Mouse (Mus musculus) kidney, embryonic 15.5 days (tissue): ENCODE measurements at regions not wholly inside any gene's neighbourhood (a gene's known extent, or its start where the extent isn't known, plus 50 kb on each side); places are given as distances from the start of the nearest gene placed in this dataset.

Source experiments
- ATAC-seq: fragments of 200-750 bp; cut with Nextera tagmentation; replicated peaks from 2 replicates; pipeline ENCODE4 v1.8.0; 2017; ENCODE audit warnings: moderate TSS enrichment; ENCODE audit not compliant: low FRiP score
- H3K27ac ChIP-seq: fragments of 300-500 bp; sonication (generic); 2 replicates; pipeline ENCODE4 v1.5.1; 2015; ENCODE audit warnings: mild to moderate bottlenecking, inconsistent platforms
- H3K27me3 ChIP-seq: fragments of 300-500 bp; sonication (generic); 2 replicates; pipeline ENCODE4 v1.6.1; 2015; ENCODE audit warnings: inconsistent platforms
- H3K36me3 ChIP-seq: fragments of 300-500 bp; sonication (generic); 2 replicates; pipeline ENCODE4 v1.6.1; 2015; ENCODE audit warnings: inconsistent platforms
- H3K4me1 ChIP-seq: fragments of 300-500 bp; sonication (generic); 2 replicates; pipeline ENCODE4 v1.6.1; 2015; ENCODE audit warnings: inconsistent platforms
- H3K4me2 ChIP-seq: fragments of 300-500 bp; sonication (generic); 2 replicates; pipeline ENCODE4 v1.6.1; 2015; ENCODE audit warnings: moderate library complexity, mild to moderate bottlenecking, inconsistent platforms
- H3K4me3 ChIP-seq: fragments of 300-500 bp; sonication (generic); replicated peaks from 2 replicates; pipeline ENCODE4 v1.5.1; 2015; ENCODE audit warnings: mild to moderate bottlenecking, inconsistent platforms
- H3K9ac ChIP-seq: fragments of 300-500 bp; sonication (generic); 2 replicates; pipeline ENCODE4 v1.6.1; 2015; ENCODE audit warnings: mild to moderate bottlenecking, inconsistent platforms
- H3K9me3 ChIP-seq: fragments of 300-500 bp; sonication (generic); replicated peaks from 2 replicates; pipeline ENCODE4 v1.6.1; 2016; ENCODE audit warnings: inconsistent platforms
- WGBS: fragments of 180-500 bp; shearing (Covaris S2); methylation state at CpG from one replicate; pipeline ENCODE4 v1.1.7; 2015; ENCODE audit warnings: mixed read lengths; 5-methylcytosine and 5-hydroxymethylcytosine counted together

GRCm38 (mm10) chr8:8812051-8812806, 121.9 kb upstream of the Arglu1 start:
- Histone ChIP-seq H3K27ac (no peak overlapping the region), H3K36me3 (no peaks in the 10 kb centered on the region), H3K4me3 (no peak overlapping the region), H3K9ac (no peak overlapping the region), H3K4me2 (no peak overlapping the region), H3K9me3 (no peaks in the 10 kb centered on the region), H3K4me1 (peaks cover 14% of the 10 kb centered on the region), H3K27me3 (peaks cover 24% of the 10 kb centered on the region)
- 82% methylated on average over 21 of the region's 21 CpGs for WGBS
- no peak for ATAC-seq

- Histone ChIP-seq H3K4me2 (no peak overlapping the region), H3K27ac (no peak overlapping the region), H3K9me3 (no peaks in the 10 kb centered on the region), H3K36me3 (no peaks in the 10 kb centered on the region), H3K27me3 (peaks cover 24% of the 10 kb centered on the region), H3K4me1 (peaks cover 14% of the 10 kb centered on the region), H3K9ac (no peak overlapping the region), H3K4me3 (no peak overlapping the region)
- WGBS: 16% methylated on average over 4 of the region's 4 CpGs
- ATAC-seq: no peak
Observed at GRCm38 (mm10) chr8:8810928-8811327, 120.6 kb upstream of the Arglu1 start.

GRCm38 (mm10) chr8:8809835-8810439, 119.6 kb upstream of the Arglu1 start:
- no peaks in the 10 kb centered on the region for H3K9me3 ChIP-seq
- peaks cover 19% of the 10 kb centered on the region for H3K4me1 ChIP-seq
- peaks cover 24% of the 10 kb centered on the region for H3K27me3 ChIP-seq
- H3K4me3 ChIP-seq: no peak overlapping the region
- peak; percentile 93 for ATAC-seq
- no peak overlapping the region for H3K9ac ChIP-seq
- H3K36me3 ChIP-seq: no peaks in the 10 kb centered on the region
- H3K4me2 ChIP-seq: no peak overlapping the region
- WGBS: 15% methylated on average over 9 of the region's 9 CpGs
- peak overlapping the region; percentile 51; the same call in 1 of the 2 replicates for H3K27ac ChIP-seq

GRCm38 (mm10) chr8:8809349-8809748, 119.0 kb upstream of the Arglu1 start:
- H3K4me2 ChIP-seq: no peak overlapping the region
- H3K9me3 ChIP-seq: no peaks in the 10 kb centered on the region
- no peaks in the 10 kb centered on the region for H3K36me3 ChIP-seq
- ATAC-seq: no peak
- H3K27me3 ChIP-seq: peaks cover 27% of the 10 kb centered on the region
- 71% methylated on average over 8 of the region's 8 CpGs for WGBS
- no peak overlapping the region for H3K9ac ChIP-seq
- H3K4me3 ChIP-seq: no peak overlapping the region
- H3K27ac ChIP-seq: 0 out of 2 replicates have a peak overlapping the region, but pooled peaks have one; percentile 51
- peaks cover 19% of the 10 kb centered on the region for H3K4me1 ChIP-seq

DNA sequence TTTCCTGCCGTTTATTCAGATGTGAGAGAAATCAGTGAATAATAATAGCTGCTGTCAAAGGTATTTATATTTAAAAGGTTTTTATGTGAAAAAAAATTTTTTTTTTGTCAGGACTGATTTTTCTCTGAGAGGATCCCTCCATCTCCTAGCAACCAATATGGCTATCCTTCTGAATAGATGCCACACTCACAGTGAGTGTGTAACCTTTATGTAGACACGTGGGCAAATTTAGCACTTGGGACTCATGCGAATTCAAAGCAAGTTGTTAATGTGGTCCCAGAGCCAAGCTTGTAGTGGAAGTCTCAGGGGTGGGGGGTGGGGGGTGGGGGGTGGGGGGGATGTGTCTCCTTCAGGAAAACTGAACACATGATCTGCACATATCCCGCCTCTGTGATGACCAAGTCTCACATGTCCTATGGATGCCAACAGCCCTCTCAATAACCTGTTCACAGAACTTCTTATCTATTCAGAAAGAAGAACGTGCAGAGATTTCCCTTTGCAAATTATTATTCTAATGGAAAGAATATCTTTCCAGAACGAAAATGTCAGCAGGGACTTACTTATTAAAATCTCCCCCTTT, 112.5 kb upstream of the Arglu1 start:
- H3K27me3 ChIP-seq: 0 out of 2 replicates have a peak, but pooled peaks cover 12% of the 10 kb centered on the region
- H3K27ac ChIP-seq: no peak overlapping the region
- 77% methylated on average over 6 of the region's 6 CpGs for WGBS
- H3K4me3 ChIP-seq: no peak overlapping the region
- no peaks in the 10 kb centered on the region for H3K36me3 ChIP-seq
- 0 out of 2 replicates have a peak, but pooled peaks cover 4% of the 10 kb centered on the region for H3K4me1 ChIP-seq
- ATAC-seq: no peak
- H3K9ac ChIP-seq: no peak overlapping the region
- no peak overlapping the region for H3K4me2 ChIP-seq
- no peaks in the 10 kb centered on the region for H3K9me3 ChIP-seq

DNA sequence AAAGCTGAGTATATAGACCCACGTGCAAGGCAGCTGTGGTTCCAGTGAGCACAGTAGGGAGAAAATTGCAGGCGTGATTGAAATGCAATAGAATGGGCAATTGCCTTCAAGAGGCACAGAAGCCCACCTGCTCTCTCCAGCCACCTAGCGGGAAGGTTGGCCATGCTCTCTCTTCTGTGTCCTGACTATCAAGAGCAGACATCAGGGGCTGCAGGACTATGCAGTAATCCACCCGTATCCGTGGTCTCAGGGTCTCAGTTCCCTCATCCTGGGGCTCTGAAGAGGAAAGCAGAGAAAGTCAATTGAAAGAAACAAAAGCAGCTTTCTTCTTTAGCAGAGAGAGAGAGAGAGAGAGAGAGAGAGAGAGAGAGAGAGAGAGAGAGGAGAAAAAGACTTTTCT, 112.0 kb upstream of the Arglu1 start:
- no peak for ATAC-seq
- 61% methylated on average over 5 of the region's 5 CpGs for WGBS

GRCm38 (mm10) chr8:8801578-8801977, 111.3 kb upstream of the Arglu1 start:
- no peak overlapping the region for H3K27ac ChIP-seq
- H3K27me3 ChIP-seq: peaks cover 10% of the 10 kb centered on the region; the same call in 1 of the 2 replicates
- no peaks in the 10 kb centered on the region for H3K9me3 ChIP-seq
- no peaks in the 10 kb centered on the region for H3K36me3 ChIP-seq
- H3K4me3 ChIP-seq: no peak overlapping the region
- no peak overlapping the region for H3K9ac ChIP-seq
- no peak overlapping the region for H3K4me2 ChIP-seq
- 34% methylated on average over 5 of the region's 5 CpGs for WGBS
- H3K4me1 ChIP-seq: peaks cover 7% of the 10 kb centered on the region
- ATAC-seq: 0 out of 2 replicates have a peak, but pooled peaks have one; percentile 40

More for the DNA sequence above, 112.0 kb upstream of the Arglu1 start:
- Histone ChIP-seq H3K27me3 (0 out of 2 replicates have a peak, but pooled peaks cover 7% of the 10 kb centered on the region), H3K4me3 (no peak overlapping the region), H3K36me3 (no peaks in the 10 kb centered on the region), H3K4me2 (no peak overlapping the region), H3K9me3 (no peaks in the 10 kb centered on the region), H3K9ac (no peak overlapping the region), H3K27ac (no peak overlapping the region), H3K4me1 (peaks cover 7% of the 10 kb centered on the region)

DNA sequence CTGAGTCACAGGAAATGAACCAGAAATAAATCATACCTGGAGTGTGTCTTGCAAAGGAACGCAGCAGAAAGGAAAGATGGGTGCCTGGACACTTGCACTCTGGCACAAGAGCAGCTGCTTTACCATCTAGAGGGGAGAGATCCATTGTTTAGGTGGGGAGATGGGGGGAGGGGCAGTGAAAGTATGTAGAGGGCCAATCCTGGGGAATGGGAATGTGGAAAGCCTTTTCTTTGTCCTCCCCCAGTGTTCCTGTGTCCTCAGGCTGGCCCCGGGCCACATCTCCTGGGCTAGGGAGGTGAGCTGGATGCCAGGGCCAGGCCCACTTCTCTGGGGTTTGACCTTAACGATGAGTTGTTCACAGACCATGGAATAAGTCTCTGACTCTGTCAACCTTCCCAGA, 107.2 kb upstream of the Arglu1 start:
- Histone ChIP-seq H3K9ac (no peak overlapping the region), H3K4me1 (peaks cover 10% of the 10 kb centered on the region), H3K36me3 (no peaks in the 10 kb centered on the region), H3K27me3 (peaks cover 25% of the 10 kb centered on the region), H3K9me3 (no peaks in the 10 kb centered on the region), H3K27ac (no peak overlapping the region), H3K4me3 (no peak overlapping the region), H3K4me2 (no peak overlapping the region)
- WGBS: 76% methylated on average over 3 of the region's 3 CpGs
- ATAC-seq: no peak

DNA sequence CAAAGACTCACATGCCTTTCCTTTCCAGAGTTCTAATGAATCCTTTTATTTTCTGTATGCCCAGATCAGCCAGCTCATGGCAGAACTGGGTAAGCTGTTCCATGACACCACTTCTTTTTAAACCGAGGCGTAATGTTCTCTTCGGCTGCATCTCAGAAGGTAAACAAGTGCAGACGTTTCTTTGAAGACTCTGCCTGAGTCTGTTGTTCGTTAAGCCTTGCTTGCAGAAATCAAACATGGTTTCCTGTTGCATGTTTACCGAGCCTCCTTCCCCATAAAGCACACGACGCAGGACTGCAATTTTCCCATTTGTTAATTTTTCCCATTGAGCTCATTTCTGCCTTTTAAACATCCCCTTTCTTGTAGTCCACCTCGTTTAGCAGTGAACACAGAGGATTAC, 106.6 kb upstream of the Arglu1 start:
- H3K4me1 ChIP-seq: peaks cover 10% of the 10 kb centered on the region
- 45% methylated on average over 9 of the region's 9 CpGs for WGBS
- no peaks in the 10 kb centered on the region for H3K9me3 ChIP-seq
- no peak overlapping the region for H3K27ac ChIP-seq
- no peak overlapping the region for H3K9ac ChIP-seq
- H3K4me3 ChIP-seq: no peak overlapping the region
- no peak overlapping the region for H3K4me2 ChIP-seq
- no peak for ATAC-seq
- peaks cover 29% of the 10 kb centered on the region for H3K27me3 ChIP-seq
- no peaks in the 10 kb centered on the region for H3K36me3 ChIP-seq

DNA sequence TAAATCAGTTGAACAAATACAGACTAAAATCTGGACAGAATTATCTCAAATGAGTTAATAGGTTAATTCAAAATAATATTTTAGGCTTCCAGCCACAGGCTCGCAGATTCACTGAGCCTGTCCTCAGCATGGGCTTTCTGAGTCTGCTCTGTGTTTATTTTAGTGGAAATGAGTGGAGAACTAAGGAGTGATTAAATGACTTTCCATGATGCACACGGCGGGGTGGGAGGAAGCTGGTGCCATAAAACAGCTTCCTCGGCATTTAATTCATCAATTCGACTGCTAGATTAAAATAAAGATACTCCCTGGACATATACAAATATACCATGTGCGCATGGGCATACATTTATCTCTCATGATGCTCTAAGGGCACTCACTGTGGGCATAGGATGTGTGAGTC, 104.4 kb upstream of the Arglu1 start:
- ATAC-seq: peak; percentile 77; the same call in 1 of the 2 replicates
- H3K4me1 ChIP-seq: peaks cover 10% of the 10 kb centered on the region
- 11% methylated on average over 6 of the region's 6 CpGs for WGBS

GRCm38 (mm10) chr8:8779931-8780330, 89.6 kb upstream of the Arglu1 start:
- no peaks in the 10 kb centered on the region for H3K36me3 ChIP-seq
- peaks cover 40% of the 10 kb centered on the region for H3K27me3 ChIP-seq
- 46% methylated on average over 15 of the region's 15 CpGs for WGBS
- no peaks in the 10 kb centered on the region for H3K9me3 ChIP-seq
- H3K4me3 ChIP-seq: no peak overlapping the region
- peak; percentile 85 for ATAC-seq
- H3K4me1 ChIP-seq: peaks cover 12% of the 10 kb centered on the region; the same call in 1 of the 2 replicates
- H3K4me2 ChIP-seq: peak overlapping the region; percentile 35
- no peak overlapping the region for H3K27ac ChIP-seq
- no peak overlapping the region for H3K9ac ChIP-seq

More for the DNA sequence above, 104.4 kb upstream of the Arglu1 start:
- no peak overlapping the region for H3K4me3 ChIP-seq
- H3K9me3 ChIP-seq: no peaks in the 10 kb centered on the region
- H3K4me2 ChIP-seq: no peak overlapping the region
- no peaks in the 10 kb centered on the region for H3K36me3 ChIP-seq
- H3K27me3 ChIP-seq: peaks cover 40% of the 10 kb centered on the region
- no peak overlapping the region for H3K27ac ChIP-seq
- no peak overlapping the region for H3K9ac ChIP-seq

DNA sequence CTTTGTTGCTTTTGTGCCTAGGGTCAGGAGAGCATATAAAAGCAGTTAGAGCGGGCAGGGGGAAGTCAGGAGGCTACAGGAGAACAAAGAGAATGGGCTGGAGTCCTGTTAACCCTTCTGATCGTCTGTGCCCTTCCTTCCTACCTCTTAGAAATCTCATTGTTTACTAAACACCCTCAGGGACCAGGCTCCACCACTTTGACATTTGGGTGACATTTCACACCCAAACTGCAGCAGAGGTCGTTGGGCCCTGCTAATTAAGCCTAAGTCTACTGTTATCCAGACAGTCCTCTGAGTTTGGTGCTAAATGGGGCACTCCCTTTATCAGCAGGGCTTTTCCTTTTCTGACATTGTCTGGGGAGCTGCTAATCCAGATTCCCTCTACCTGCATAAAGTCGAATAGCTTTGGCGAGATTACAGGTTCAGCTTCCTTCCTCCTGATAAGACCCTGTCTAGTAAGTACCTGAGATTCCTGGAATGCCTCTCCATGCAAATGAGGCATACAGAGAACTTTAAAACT, 84.2 kb upstream of the Arglu1 start:
- no peak for ATAC-seq
- 34% methylated on average over 5 of the region's 5 CpGs for WGBS

More for the DNA sequence above, 84.2 kb upstream of the Arglu1 start:
- Histone ChIP-seq H3K36me3 (no peaks in the 10 kb centered on the region), H3K9ac (no peak overlapping the region), H3K27me3 (peaks cover 19% of the 10 kb centered on the region; the same call in 1 of the 2 replicates), H3K9me3 (no peaks in the 10 kb centered on the region), H3K4me3 (no peak overlapping the region), H3K4me1 (peaks cover 11% of the 10 kb centered on the region; the same call in 1 of the 2 replicates), H3K27ac (no peak overlapping the region), H3K4me2 (no peak overlapping the region)
